Mouse (Mus musculus) G1E (cell line): ENCODE data around the gene Pak7.
"Not testable (repeated sequence)": the region's sequence is repeated elsewhere in the genome, so short reads cannot be mapped to it uniquely, and the experiment has no call there.

Experiments used
- CTCF ChIP-seq: IDR thresholded peaks from 2 replicates; pipeline ENCODE4 v1.5.1; 2012; ENCODE audit warnings: low read depth, low read length, inconsistent platforms, mixed read lengths
- GATA1 ChIP-seq: IDR thresholded peaks from 2 replicates; pipeline ENCODE4 v1.6.1; 2012; ENCODE audit warnings: borderline replicate concordance, low read length, inconsistent platforms, mixed read lengths
- GATA2 ChIP-seq: IDR thresholded peaks from 2 replicates; pipeline ENCODE4 v1.6.1; 2012; ENCODE audit warnings: low read depth, low read length, inconsistent platforms, borderline replicate concordance
- TAL1 ChIP-seq: conservative IDR thresholded peaks from 2 replicates; pipeline ENCODE4 v1.6.1; 2012; ENCODE audit warnings: low read depth, low read length, inconsistent platforms, mixed read lengths

- not testable (repeated sequence) for TF ChIP-seq CTCF, TAL1, GATA2, GATA1
Observed at GRCm38 (mm10) chr2:136241960-136242359, 145.8 kb downstream of the Pak7 start.
